Mouse (Mus musculus): ENCODE measurements at regions not wholly inside any gene's neighbourhood (a gene's known extent, or its start where the extent isn't known, plus 50 kb on each side); places are given as distances from the start of the nearest gene placed in this dataset.

- peak; percentile 77 for DNase-seq
Measured at GRCm38 (mm10) chr4:32153356-32153755, 85.2 kb upstream of the Bach2 start.

- DNase-seq, result no peak
Measured at GRCm38 (mm10) chr4:32156965-32157364, 81.6 kb upstream of the Bach2 start.

GRCm38 (mm10) chr4:32158451-32158850 lies 80.2 kb upstream of the Bach2 start:
- no peak for DNase-seq

- DNase-seq, result no peak
Measured at GRCm38 (mm10) chr4:32158886-32159285, 79.7 kb upstream of the Bach2 start.

GRCm38 (mm10) chr4:32160815-32161214 lies 77.8 kb upstream of the Bach2 start:
- peak; percentile 45 for DNase-seq

- no peak for DNase-seq
Measured at GRCm38 (mm10) chr4:32161871-32162656, 76.5 kb upstream of the Bach2 start.

- no peak for DNase-seq
Measured at GRCm38 (mm10) chr4:32162694-32163240, 75.8 kb upstream of the Bach2 start.

- peak; percentile 28 for DNase-seq
Measured at GRCm38 (mm10) chr4:32164081-32164641, 74.4 kb upstream of the Bach2 start.

- peak; percentile 28 for DNase-seq
Measured at GRCm38 (mm10) chr4:32164736-32165241, 73.8 kb upstream of the Bach2 start.

GRCm38 (mm10) chr4:32165918-32166528 lies 72.6 kb upstream of the Bach2 start:
- no peak for DNase-seq

GRCm38 (mm10) chr4:32167151-32167550 lies 71.5 kb upstream of the Bach2 start:
- no peak for DNase-seq

- no peak for DNase-seq
Measured at GRCm38 (mm10) chr4:32170106-32170459, 68.5 kb upstream of the Bach2 start.

- no peak for DNase-seq
Measured at GRCm38 (mm10) chr4:32170460-32171192, 68.0 kb upstream of the Bach2 start.

- no peak for DNase-seq
Measured at GRCm38 (mm10) chr4:32171291-32171690, 67.3 kb upstream of the Bach2 start.

- no peak for DNase-seq
Measured at GRCm38 (mm10) chr4:32172992-32173391, 65.6 kb upstream of the Bach2 start.

GRCm38 (mm10) chr4:32174771-32175170 lies 63.8 kb upstream of the Bach2 start:
- no peak for DNase-seq

- DNase-seq, result no peak
Measured at GRCm38 (mm10) chr4:32175231-32175630, 63.4 kb upstream of the Bach2 start.

- no peak for DNase-seq
Measured at GRCm38 (mm10) chr4:32175853-32176448, 62.7 kb upstream of the Bach2 start.

GRCm38 (mm10) chr4:32176449-32177135 lies 62.0 kb upstream of the Bach2 start:
- DNase-seq, result no peak

- no peak for DNase-seq
Measured at GRCm38 (mm10) chr4:32177933-32178639, 60.5 kb upstream of the Bach2 start.

- DNase-seq, result peak; percentile 88
Measured at GRCm38 (mm10) chr4:32179707-32180241, 58.8 kb upstream of the Bach2 start.
